In genomic region chr2:49573282-49573681, GRCm38 (mm10) we compare ENCODE assay signal across 23 mouse cellular contexts. TPM values are rescaled to one million over a fixed set of nuclear protein-coding genes. Genes with fewer than 3 reads are reported as not detected.
A peak's percentile ranks its signal among the peaks of the same experiment; 100 is the strongest.
DNase-seq lines count a peak whose midpoint lies in the region.
"Had no signal": no experiment of that assay in that cellular context is flagged by ENCODE, and none has a peak within 500 bp of the region (broad histone marks: within the 10 kb centered on the region; RNA-seq: fewer than 3 reads in every experiment).

No protein-coding gene starts in this region.

- 85% methylated on average over 3 of the region's 3 CpGs for WGBS in heart, embryonic 10.5 days

- no peak overlapping the region for H3K4me3 ChIP-seq in heart, embryonic 10.5 days
- H3K4me3 ChIP-seq: embryonic facial prominence, embryonic 12.5 days; forebrain, embryonic 13.5 days; forebrain, embryonic 15.5 days had no signal

- peak; percentile 10 for DNase-seq in heart, embryonic 10.5 days (ENCODE audit: low spot score)
- DNase-seq in heart, adult 18-20 months: no peak
- DNase-seq in ES-CJ7 (ENCODE audit: low read depth, low spot score) (peak; percentile 11), R1 (ENCODE audit: low read depth, low spot score) (peak; percentile 52)
- no peak for DNase-seq in kidney, postnatal 25 days
- no peak for DNase-seq in right cerebral cortex, postnatal 25 days
- DNase-seq: adrenal gland, adult 8-10 months; adrenal gland, postnatal 14 days; adrenal gland, postnatal 36 days; B cell, adult 2 months; cerebellum, adult 11-12 months; cerebellum, adult 2 months; cerebellum, adult 9-10 months; cerebellum, postnatal 10 days; cerebellum, postnatal 25 days; forebrain, postnatal 0 days had no signal

- no peaks in the 10 kb centered on the region for H3K36me3 ChIP-seq in heart, embryonic 10.5 days
- H3K36me3 ChIP-seq: embryonic facial prominence, embryonic 10.5 days; embryonic facial prominence, embryonic 12.5 days; forebrain, embryonic 15.5 days; G1E had no signal

- peaks cover 24% of the 10 kb centered on the region for H3K4me1 ChIP-seq in heart, embryonic 10.5 days

- H3K27ac ChIP-seq in heart, embryonic 10.5 days: no peak overlapping the region
- H3K27ac ChIP-seq: embryonic facial prominence, embryonic 10.5 days; embryonic facial prominence, embryonic 12.5 days had no signal

- no peaks in the 10 kb centered on the region for H3K27me3 ChIP-seq in heart, embryonic 10.5 days (ENCODE audit: insufficient read depth, poor library complexity, severe bottlenecking)
- H3K27me3 ChIP-seq: CH12.LX; embryonic facial prominence, embryonic 12.5 days; forebrain, embryonic 13.5 days; forebrain, embryonic 15.5 days; Patski had no signal

- H3K9me3 ChIP-seq in heart, embryonic 10.5 days: no peaks in the 10 kb centered on the region
- H3K9me3 ChIP-seq: embryonic facial prominence, embryonic 10.5 days; embryonic facial prominence, embryonic 12.5 days; forebrain, embryonic 13.5 days; forebrain, embryonic 15.5 days; G1E had no signal

RNA-seq across cellular contexts. Expression of gene Kif5c, which starts 45.8 kb away (rescaled TPM):
- polyA plus RNA-seq in heart, embryonic 10.5 days (2016; fragmentation: Nextera tagmentation; extraction: Ambion mirVana): 1.7 and 4.3 TPM in 2 replicates
- under 1 TPM; 0.51 to 0.99 TPM for total RNA-seq in heart, adult 18-20 months (2021)

Comparison
In these comparisons a context has a peak if more than half of its experiments do, and no peak if none do; other contexts are left out.
1. DNase-seq: peak in heart, embryonic 10.5 days (single experiment), ES-CJ7 (single experiment) and R1 (single experiment); none in heart, adult 18-20 months (0 of 2), kidney, postnatal 25 days (0 of 2) and right cerebral cortex, postnatal 25 days (single experiment).